Mouse (Mus musculus) right cerebral cortex, postnatal 14 days (tissue): ENCODE measurements around the gene Aldh16a1.
"Not testable (repeated sequence)": the region's sequence is repeated elsewhere in the genome, so short reads cannot be mapped to it uniquely, and the experiment has no call there.

Source experiments
- DNase-seq: peaks from one replicate; pipeline ENCODE4 v3.0.0; 2022

Aldh16a1 gene

GRCm38 (mm10) chr7:45110089-45110488, 44.3 kb downstream of the Aldh16a1 start:
- DNase-seq = not testable (repeated sequence)

GRCm38 (mm10) chr7:45107052-45107645, 47.2 kb downstream of the Aldh16a1 start:
- DNase-seq = no peak

- no peak for DNase-seq
These were observed 47.9 kb downstream of the Aldh16a1 start for GRCm38 (mm10) chr7:45106441-45106840.

GRCm38 (mm10) chr7:45105491-45105890, 48.9 kb downstream of the Aldh16a1 start:
- DNase-seq = no peak

GRCm38 (mm10) chr7:45104941-45105340, 49.4 kb downstream of the Aldh16a1 start:
- no peak for DNase-seq

GRCm38 (mm10) chr7:45103652-45104180, 50.7 kb downstream of the Aldh16a1 start, which contains the start of gene Fcgrt:
Fcgrt (minus strand) TSS chr7:45103851.
- no peak for DNase-seq

- no peak for DNase-seq
These were observed 51.3 kb downstream of the Aldh16a1 start for GRCm38 (mm10) chr7:45102940-45103585.

GRCm38 (mm10) chr7:45102441-45102840, 51.9 kb downstream of the Aldh16a1 start:
- DNase-seq = no peak

GRCm38 (mm10) chr7:45100046-45100445, 54.3 kb downstream of the Aldh16a1 start:
- no peak for DNase-seq

- no peak for DNase-seq
These were observed 55.7 kb downstream of the Aldh16a1 start for GRCm38 (mm10) chr7:45098541-45099240.

- DNase-seq = no peak
These were observed 56.9 kb downstream of the Aldh16a1 start for GRCm38 (mm10) chr7:45097479-45097878.

GRCm38 (mm10) chr7:45095965-45096364, 58.4 kb downstream of the Aldh16a1 start:
- not testable (repeated sequence) for DNase-seq

GRCm38 (mm10) chr7:45095367-45095766, 59.0 kb downstream of the Aldh16a1 start:
- DNase-seq = no peak

- DNase-seq = no peak
These were observed 60.3 kb downstream of the Aldh16a1 start for GRCm38 (mm10) chr7:45094121-45094520.

- DNase-seq = no peak
These were observed 60.9 kb downstream of the Aldh16a1 start for GRCm38 (mm10) chr7:45093516-45093905.

GRCm38 (mm10) chr7:45092828-45093515, 61.4 kb downstream of the Aldh16a1 start:
- DNase-seq = no peak

- peak; percentile 59 for DNase-seq
These were observed 62.3 kb downstream of the Aldh16a1 start, which contains the start of gene Rcn3 for GRCm38 (mm10) chr7:45092048-45092447. Rcn3 (minus strand) TSS chr7:45092221.

- DNase-seq = no peak
These were observed 63.1 kb downstream of the Aldh16a1 start for GRCm38 (mm10) chr7:45091001-45091990.
